Mouse (Mus musculus) spleen, adult 12 weeks (tissue): ENCODE measurements around the gene Rgsl1.
"Not testable (repeated sequence)": the region's sequence is repeated elsewhere in the genome, so short reads cannot be mapped to it uniquely, and the experiment has no call there.

Experiments used
- DNase-seq: peaks from one replicate; pipeline ENCODE4 v3.0.0; 2022; ENCODE audit warnings: low spot score

Rgsl1 gene

GRCm38 (mm10) chr1:153775174-153775573 lies 68.8 kb downstream of the Rgsl1 start:
- no peak for DNase-seq

- no peak for DNase-seq
These were observed 73.2 kb downstream of the Rgsl1 start for GRCm38 (mm10) chr1:153770776-153771167.

- no peak for DNase-seq
These were observed 73.8 kb downstream of the Rgsl1 start for GRCm38 (mm10) chr1:153769998-153770775.

GRCm38 (mm10) chr1:153769571-153769970 lies 74.4 kb downstream of the Rgsl1 start:
- DNase-seq = not testable (repeated sequence)

- DNase-seq = no peak
These were observed 75.5 kb downstream of the Rgsl1 start for GRCm38 (mm10) chr1:153768465-153768864.

- no peak for DNase-seq
These were observed 76.7 kb downstream of the Rgsl1 start for GRCm38 (mm10) chr1:153767281-153767680.

GRCm38 (mm10) chr1:153766298-153766697 lies 77.6 kb downstream of the Rgsl1 start:
- no peak for DNase-seq

GRCm38 (mm10) chr1:153764136-153764535 lies 79.8 kb downstream of the Rgsl1 start:
- no peak for DNase-seq

GRCm38 (mm10) chr1:153753725-153754464 lies 90.0 kb downstream of the Rgsl1 start:
- DNase-seq = no peak

GRCm38 (mm10) chr1:153752521-153752920 lies 91.4 kb downstream of the Rgsl1 start:
- no peak for DNase-seq

- DNase-seq = peak; percentile 49
These were observed 92.1 kb downstream of the Rgsl1 start for GRCm38 (mm10) chr1:153751763-153752301.

GRCm38 (mm10) chr1:153750054-153750453 lies 93.9 kb downstream of the Rgsl1 start:
- DNase-seq = peak; percentile 19

- peak; percentile 77 for DNase-seq
These were observed 94.6 kb downstream of the Rgsl1 start, which contains the start of gene Rnasel for GRCm38 (mm10) chr1:153749211-153749801. Gene Rnasel (plus strand): TSS chr1:153749426.

GRCm38 (mm10) chr1:153748549-153748948 lies 95.4 kb downstream of the Rgsl1 start:
- peak; percentile 74 for DNase-seq

GRCm38 (mm10) chr1:153747861-153748530 lies 95.9 kb downstream of the Rgsl1 start:
- peak; percentile 7 for DNase-seq

- peak; percentile 60 for DNase-seq
These were observed 97.2 kb downstream of the Rgsl1 start for GRCm38 (mm10) chr1:153746728-153747127.

- DNase-seq = no peak
These were observed 97.7 kb downstream of the Rgsl1 start for GRCm38 (mm10) chr1:153746119-153746670.

- peak; percentile 36 for DNase-seq
These were observed 101.4 kb downstream of the Rgsl1 start for GRCm38 (mm10) chr1:153742374-153743155.

GRCm38 (mm10) chr1:153741551-153742316 lies 102.2 kb downstream of the Rgsl1 start:
- DNase-seq = no peak
